Mouse (Mus musculus) CH12.LX (cell line): ENCODE measurements around the gene Rerg.

Experiments used
- CHD1 ChIP-seq: IDR thresholded peaks from 2 replicates; pipeline ENCODE4 v1.6.1; 2012; ENCODE audit warnings: low read depth, low read length, improper control_type of control experiment, inconsistent platforms
- CHD2 ChIP-seq: IDR thresholded peaks from 2 replicates; pipeline ENCODE4 v1.6.1; 2011; ENCODE audit warnings: low read length, improper control_type of control experiment
- CTCF ChIP-seq, 2 experiments: IDR thresholded peaks in 1 of 2; conservative IDR thresholded peaks in 1 of 2; 2 replicates each; pipeline ENCODE4 v1.5.1; 2011 to 2012; ENCODE audit warnings: low read depth in 2 of 2, low read length in 2 of 2, improper control_type of control experiment in 1 of 2, inconsistent platforms in 1 of 2, mild to moderate bottlenecking in 1 of 2, moderate library complexity in 1 of 2
- EP300 ChIP-seq: IDR thresholded peaks from 2 replicates; pipeline ENCODE4 v1.6.1; 2011; ENCODE audit warnings: low read length, improper control_type of control experiment
- JUND ChIP-seq: conservative IDR thresholded peaks from 2 replicates; pipeline ENCODE4 v1.6.1; 2011; ENCODE audit warnings: low read depth, low read length, improper control_type of control experiment
- MAFK ChIP-seq: IDR thresholded peaks from 2 replicates; pipeline ENCODE4 v1.6.1; 2011; ENCODE audit warnings: low read length, improper control_type of control experiment; ENCODE audit not compliant: insufficient replicate concordance
- MAZ ChIP-seq: IDR thresholded peaks from 2 replicates; pipeline ENCODE4 v1.6.1; 2012; ENCODE audit warnings: low read depth, mild to moderate bottlenecking, inconsistent platforms, low read length, improper control_type of control experiment, moderate library complexity
- MEF2A ChIP-seq: IDR thresholded peaks from 2 replicates; pipeline ENCODE4 v1.6.1; 2014; ENCODE audit warnings: low read depth, mild to moderate bottlenecking, inconsistent platforms, low read length, improper control_type of control experiment, borderline replicate concordance
- NELFE ChIP-seq: IDR thresholded peaks from 2 replicates; pipeline ENCODE4 v1.6.1; 2011; ENCODE audit warnings: low read depth, low read length, improper control_type of control experiment
- PAX5 ChIP-seq: IDR thresholded peaks from 2 replicates; pipeline ENCODE4 v1.6.1; 2012; ENCODE audit warnings: low read length, inconsistent platforms, mixed read lengths
- POLR2A ChIP-seq: IDR thresholded peaks from 2 replicates; pipeline ENCODE4 v1.6.1; 2011; ENCODE audit warnings: low read depth, mild to moderate bottlenecking, improper control_type of control experiment, low read length
- TCF12 ChIP-seq: IDR thresholded peaks from 2 replicates; pipeline ENCODE4 v1.6.1; 2014; ENCODE audit warnings: low read depth, mild to moderate bottlenecking, inconsistent platforms, low read length, improper control_type of control experiment
- UBTF ChIP-seq: IDR thresholded peaks from 2 replicates; pipeline ENCODE4 v1.6.1; 2012; ENCODE audit warnings: low read depth, mild to moderate bottlenecking, inconsistent platforms, low read length, improper control_type of control experiment, moderate library complexity
- ZC3H11A ChIP-seq: IDR thresholded peaks from 2 replicates; pipeline ENCODE4 v1.6.1; 2012; ENCODE audit warnings: low read depth, mild to moderate bottlenecking, inconsistent platforms, low read length, improper control_type of control experiment

- TF ChIP-seq NELFE (no peak), JUND (no peak), MAFK (no peak), EP300 (no peak), POLR2A (no peak), MAZ (no peak), CTCF (conservative IDR thresholded peaks at IDR 0.05 in 1 of 2, IDR thresholded peaks at IDR 0.05 in 1 of 2; ENCODE audit: low read depth in 2 of 2, low read length in 2 of 2) (no peak), CHD2 (no peak), UBTF (no peak), MEF2A (no peak), ZC3H11A (no peak), CHD1 (no peak), TCF12 (no peak), PAX5 (no peak)
These were observed 8.7 kb upstream of the Rerg start for GRCm38 (mm10) chr6:137179026-137179425.
